Mouse (Mus musculus) ES-E14 (cell line): Measurements from ENCODE around the gene Dnase2a. TPM values are rescaled to one million over a fixed set of nuclear protein-coding genes. Genes with fewer than 3 reads are reported as not detected.
A peak's percentile ranks its signal among the peaks of the same experiment; 100 is the strongest.

ENCODE experiments used
- DNase-seq: peaks from one replicate; pipeline ENCODE4 v3.0.0-alpha.2; 2013; ENCODE audit warnings: low read depth, low spot score
- H3K27ac ChIP-seq: 2 replicates; pipeline ENCODE4 v1.5.1; 2012; ENCODE audit warnings: low read depth, mild to moderate bottlenecking, low read length, moderate library complexity, mixed read lengths; ENCODE audit not compliant: poor library complexity, insufficient read depth, severe bottlenecking
- H3K36me3 ChIP-seq: 2 replicates; pipeline ENCODE4 v1.6.1; 2012; ENCODE audit warnings: mild to moderate bottlenecking, low read length, moderate library complexity, mixed read lengths; ENCODE audit not compliant: control insufficient read depth, poor library complexity, insufficient read depth, severe bottlenecking
- H3K4me1 ChIP-seq, 2 experiments: fragments of 150-350 bp in 1 of 2; sonication (generic) in 1 of 2; 2 replicates each; pipeline ENCODE4 v1.6.1; 2012; ENCODE audit warnings: low read length in 2 of 2, mild to moderate bottlenecking in 1 of 2, mixed read lengths in 1 of 2; ENCODE audit not compliant: control insufficient read depth in 2 of 2, insufficient read depth in 2 of 2, poor library complexity in 1 of 2
- H3K4me3 ChIP-seq, 2 experiments: fragments of 150-350 bp in 1 of 2; sonication (generic) in 1 of 2; 2 replicates each; pipeline ENCODE4 v1.5.1; 2012; ENCODE audit warnings: low read length in 2 of 2, low read depth in 1 of 2, mild to moderate bottlenecking in 1 of 2, mixed read lengths in 1 of 2; ENCODE audit not compliant: insufficient read depth in 1 of 2, poor library complexity in 1 of 2, severe bottlenecking in 1 of 2
- H3K9ac ChIP-seq: 2 replicates; pipeline ENCODE4 v1.6.1; 2012; ENCODE audit warnings: low read depth, mild to moderate bottlenecking, low read length, mixed read lengths; ENCODE audit not compliant: poor library complexity, insufficient read depth, severe bottlenecking
- H3K9me3 ChIP-seq: fragments of 150-350 bp; sonication (generic); 2 replicates; pipeline ENCODE4 v1.6.1; 2012; ENCODE audit warnings: low read depth, mild to moderate bottlenecking, low read length; ENCODE audit not compliant: control insufficient read depth, insufficient read depth
- CHD2 ChIP-seq: IDR thresholded peaks from 2 replicates; pipeline ENCODE4 v1.6.1; 2014; ENCODE audit warnings: mild to moderate bottlenecking, low read depth, low read length, inconsistent platforms
- HCFC1 ChIP-seq: IDR thresholded peaks from 2 replicates; pipeline ENCODE4 v1.6.1; 2012; ENCODE audit warnings: low read length, inconsistent platforms, borderline replicate concordance; ENCODE audit not compliant: insufficient read depth
- MAFK ChIP-seq: IDR thresholded peaks from 2 replicates; pipeline ENCODE4 v1.6.1; 2014; ENCODE audit warnings: mild to moderate bottlenecking, low read depth, low read length, inconsistent platforms; ENCODE audit not compliant: insufficient read depth
- ZC3H11A ChIP-seq: IDR thresholded peaks from 2 replicates; pipeline ENCODE4 v1.6.1; 2012; ENCODE audit warnings: low read depth, mild to moderate bottlenecking, inconsistent platforms, low read length, borderline replicate concordance
- ZNF384 ChIP-seq: IDR thresholded peaks from 2 replicates; pipeline ENCODE4 v1.6.1; 2012; ENCODE audit warnings: low read depth, low read length, inconsistent platforms
- in situ Hi-C, 2 experiments: fragments of 600-800 bp; cut with MboI; formaldehyde crosslinking; loops; one replicate each; pipeline ENCODE4 v1.15.1; 2025; ENCODE audit warnings: low sequenced_read_pairs in 2 of 2, inconsistent platforms in 1 of 2; ENCODE audit not compliant: unreplicated experiment in 2 of 2
- total RNA-seq: library from RNA; depleted of rRNA; stranded (reverse); fragments of 300-350 nt; gene quantifications from 2 replicates; pipeline ENCODE4 v1.2.3, GENCODE M21; 2012

Dnase2a gene
- total RNA-seq, 1 experiment: 23.7 TPM

DNA sequence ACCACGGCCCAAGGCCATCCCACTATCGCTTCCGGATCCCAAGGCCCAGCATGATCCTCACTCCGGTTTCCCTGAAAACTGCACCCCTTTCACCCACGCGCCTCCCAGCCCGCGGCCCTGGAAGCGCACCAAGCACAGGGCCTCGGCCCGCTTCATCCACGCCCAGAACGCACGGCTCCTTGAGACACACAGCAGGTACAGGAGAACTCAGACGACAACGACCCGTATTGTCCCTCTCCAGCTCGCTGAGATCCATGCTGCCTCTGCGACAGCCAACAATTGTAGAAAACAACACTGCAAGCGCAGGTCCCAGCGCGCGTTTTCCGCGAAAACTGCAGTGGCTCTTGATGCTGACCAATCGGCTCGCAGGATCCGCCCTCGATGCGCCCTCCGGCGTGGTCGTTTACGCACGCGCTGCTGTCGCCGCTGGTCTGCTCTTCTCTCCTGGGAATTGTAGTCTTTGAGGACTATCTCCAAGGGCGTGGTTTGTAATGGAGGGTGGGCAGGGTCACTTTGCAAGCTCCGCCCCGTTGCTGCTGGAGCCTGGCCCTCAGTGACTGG is 57.5 kb downstream of the Dnase2a start:
- H3K4me1 ChIP-seq: peaks cover 2 to 17% of the 10 kb centered on the region in 2 experiments; a peak in 3 of 4 replicates

DNA sequence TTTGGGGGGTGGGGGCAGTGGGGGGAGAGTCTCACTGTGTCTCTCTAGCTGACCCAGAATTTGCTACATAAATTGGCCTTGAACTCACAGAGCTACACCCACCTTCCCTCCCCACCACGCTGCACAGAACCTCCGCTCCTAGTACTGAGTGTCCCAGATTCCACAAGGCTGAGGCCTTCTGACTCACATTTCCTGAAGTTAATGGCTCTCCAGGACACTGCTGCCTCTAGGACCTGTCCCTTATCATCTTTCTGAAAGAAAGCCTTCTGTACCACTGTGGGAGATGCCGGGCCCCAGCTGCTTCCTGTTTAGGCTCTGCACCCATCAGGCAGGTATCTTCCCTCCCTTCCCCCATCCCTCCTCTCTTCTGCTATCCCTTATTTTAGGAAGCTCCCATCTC is 58.2 kb downstream of the Dnase2a start:
- peaks cover 2 to 19% of the 10 kb centered on the region in 2 experiments; a peak in 3 of 4 replicates for H3K4me1 ChIP-seq
- TF ChIP-seq ZNF384: no peak
- TF ChIP-seq ZC3H11A: no peak
- no peak for TF ChIP-seq MAFK
- TF ChIP-seq HCFC1: no peak
- TF ChIP-seq CHD2: no peak
- H3K9me3 ChIP-seq: no peaks in the 10 kb centered on the region
- no peak for DNase-seq
- in situ Hi-C loops: loop anchor here in 1 of 2 experiments (25.0 kb wide), 1 partner anchor 446 kb away; no protein-coding TSS in a partner anchor
- H3K36me3 ChIP-seq: peaks cover 15% of the 10 kb centered on the region
- peak overlapping the region; percentile 55; the same call in 1 of the 2 replicates for H3K9ac ChIP-seq
- H3K27ac ChIP-seq: peak overlapping the region; percentile 42
- H3K4me3 ChIP-seq: no peak overlapping the region

More for the DNA sequence above, 57.5 kb downstream of the Dnase2a start:
- TF ChIP-seq ZNF384: no peak
- TF ChIP-seq MAFK: no peak
- TF ChIP-seq ZC3H11A: no peak
- peak; percentile 95 for TF ChIP-seq HCFC1
- Histone ChIP-seq H3K9ac (peak overlapping the region; percentile 84), H3K27ac (peak overlapping the region; percentile 50), H3K4me3 (peak overlapping the region; percentile 90 to 100), H3K36me3 (peaks cover 10% of the 10 kb centered on the region), H3K9me3 (no peaks in the 10 kb centered on the region)
- DNase-seq: no peak
- in situ Hi-C loops: loop anchor here in 1 of 2 experiments (25.0 kb wide), 1 partner anchor 446 kb away; no protein-coding TSS in a partner anchor

DNA sequence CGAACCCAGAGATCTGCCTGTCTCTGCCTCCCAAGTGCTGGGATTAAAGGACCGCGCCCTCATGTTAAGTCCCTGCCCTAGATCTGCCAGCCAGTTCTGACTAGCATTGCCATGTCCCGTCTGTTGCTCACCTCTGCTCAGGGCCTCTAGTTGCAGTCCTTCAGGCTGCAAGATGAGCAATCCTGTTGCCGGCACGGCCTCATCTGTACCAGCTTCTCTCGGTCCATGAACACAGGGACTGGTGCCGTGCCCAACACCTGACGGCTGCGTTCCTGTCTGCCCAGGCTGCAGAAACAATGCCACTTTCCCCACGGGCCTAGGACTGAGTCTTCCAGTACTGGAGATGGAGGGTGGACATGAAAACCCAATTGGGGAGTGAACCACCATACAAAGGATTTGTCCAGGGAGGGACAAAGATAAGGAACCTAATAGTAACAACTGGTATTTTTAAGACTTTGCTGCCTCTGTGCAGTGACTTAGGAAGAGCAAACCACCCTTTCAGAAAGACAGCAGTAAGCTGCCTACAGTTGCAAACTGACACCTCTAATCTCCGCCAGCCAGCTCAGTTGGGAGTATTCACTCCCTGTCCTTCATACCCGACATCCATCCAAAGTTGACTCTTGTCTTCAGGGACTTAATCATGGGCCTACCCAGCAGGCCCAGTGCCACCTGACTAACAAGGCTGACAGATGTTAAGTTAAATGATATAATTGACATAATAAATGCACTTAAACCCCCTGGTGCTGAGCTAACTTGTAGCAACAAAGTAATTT is 59.4 kb downstream of the Dnase2a start:
- peaks cover 2 to 19% of the 10 kb centered on the region in 2 experiments; a peak in 3 of 4 replicates for H3K4me1 ChIP-seq
- no peak for TF ChIP-seq MAFK
- TF ChIP-seq CHD2: no peak
- TF ChIP-seq ZC3H11A: no peak
- no peak for TF ChIP-seq ZNF384
- TF ChIP-seq HCFC1: no peak
- H3K9ac ChIP-seq: no peak overlapping the region
- no peak overlapping the region; the same call in 1 of the 2 replicates for H3K27ac ChIP-seq
- H3K9me3 ChIP-seq: no peaks in the 10 kb centered on the region
- H3K36me3 ChIP-seq: peaks cover 16% of the 10 kb centered on the region
- H3K4me3 ChIP-seq: no peak overlapping the region
- DNase-seq: no peak
- in situ Hi-C loops: loop anchor here in 1 of 2 experiments (25.0 kb wide), 1 partner anchor 445 kb away; no protein-coding TSS in a partner anchor

DNA sequence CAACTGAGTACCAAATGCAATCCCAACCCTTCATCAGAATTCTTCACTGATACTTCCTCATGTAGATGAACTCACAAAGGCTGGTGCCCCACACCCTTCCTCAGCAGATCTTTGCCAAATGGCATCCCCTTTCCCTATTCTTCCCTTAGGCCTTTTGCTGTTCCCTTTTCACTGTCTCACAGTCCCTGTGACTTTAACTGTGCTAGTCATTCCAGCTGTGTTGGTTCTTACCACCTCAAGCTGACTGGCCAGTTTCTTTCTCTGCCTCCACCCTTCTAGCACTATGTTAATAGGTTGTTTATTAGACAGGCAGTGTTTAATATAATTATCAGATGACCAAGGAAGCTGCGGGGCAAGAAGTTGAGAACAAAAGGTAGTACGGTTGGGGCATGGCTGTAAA is 60.3 kb downstream of the Dnase2a start:
- Histone ChIP-seq H3K4me1 (peaks cover 2 to 19% of the 10 kb centered on the region in 2 experiments; a peak in 3 of 4 replicates), H3K27ac (no peak overlapping the region), H3K9me3 (no peaks in the 10 kb centered on the region), H3K9ac (peak overlapping the region; percentile 6; the same call in 1 of the 2 replicates), H3K4me3 (peak overlapping the region; percentile 77 to 96), H3K36me3 (peaks cover 12% of the 10 kb centered on the region)
- no peak for DNase-seq
- no peak for TF ChIP-seq HCFC1
- TF ChIP-seq ZC3H11A: no peak
- no peak for TF ChIP-seq ZNF384
- TF ChIP-seq MAFK: no peak
- TF ChIP-seq CHD2: no peak
- in situ Hi-C loops: loop anchor here in 1 of 2 experiments (25.0 kb wide), 1 partner anchor 444 kb away; no protein-coding TSS in a partner anchor
